Mouse (Mus musculus) regulatory T cell (primary cell): Measurements from ENCODE around the gene Ddx23.

Experiments used
- in situ Hi-C: fragments of 300-600 bp; cut with MboI, MseI; formaldehyde crosslinking; loops from one replicate; pipeline ENCODE4 v1.15.1; 2025; ENCODE audit warnings: high pct_unique_total_duplicates

Gene Ddx23

GRCm38 (mm10) chr15:98609331-98610130 lies 53.2 kb downstream of the Ddx23 start, which contains the start of gene Adcy6:
TSS of gene Adcy6 (minus strand) at chr15:98610076.
- in situ Hi-C loops: no loop called here

GRCm38 (mm10) chr15:98608784-98609250 lies 53.9 kb downstream of the Ddx23 start:
- in situ Hi-C loops: no loop called here

DNA sequence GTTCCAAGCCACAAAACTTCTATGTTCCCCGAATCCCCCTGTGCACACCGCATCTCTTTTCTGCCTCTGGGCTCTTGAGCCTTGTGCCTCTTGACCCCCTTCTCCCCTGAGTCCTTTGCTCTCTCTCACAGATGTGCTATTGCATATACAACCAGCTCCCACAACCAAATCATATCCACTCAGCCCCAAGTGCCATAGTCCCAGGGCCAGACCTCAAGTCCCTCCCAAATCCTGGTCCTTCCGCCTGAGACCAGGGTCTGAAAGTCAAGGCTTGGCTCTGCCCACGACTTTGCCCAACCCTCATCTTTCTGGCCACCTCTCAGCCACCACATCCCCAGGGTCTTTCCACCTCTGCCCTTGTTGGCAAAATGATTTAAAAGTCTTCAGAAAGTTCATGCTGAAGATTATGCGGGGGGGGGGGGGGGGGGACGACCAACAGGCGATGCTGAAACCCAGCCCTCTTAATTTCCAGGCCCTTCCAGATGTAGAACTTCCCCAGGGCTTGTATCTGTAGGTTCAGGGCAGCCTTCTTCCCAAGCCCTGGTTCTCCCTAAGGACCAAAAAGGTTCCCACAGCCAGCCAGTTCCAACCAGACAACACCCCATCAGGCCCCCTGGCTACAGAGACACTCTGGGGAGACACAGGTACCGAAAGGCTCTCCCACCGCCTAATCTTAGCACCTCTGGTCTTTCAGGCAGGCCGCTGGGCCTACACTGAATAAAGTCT lies 54.5 kb downstream of the Ddx23 start:
- in situ Hi-C loops: no loop called here

DNA sequence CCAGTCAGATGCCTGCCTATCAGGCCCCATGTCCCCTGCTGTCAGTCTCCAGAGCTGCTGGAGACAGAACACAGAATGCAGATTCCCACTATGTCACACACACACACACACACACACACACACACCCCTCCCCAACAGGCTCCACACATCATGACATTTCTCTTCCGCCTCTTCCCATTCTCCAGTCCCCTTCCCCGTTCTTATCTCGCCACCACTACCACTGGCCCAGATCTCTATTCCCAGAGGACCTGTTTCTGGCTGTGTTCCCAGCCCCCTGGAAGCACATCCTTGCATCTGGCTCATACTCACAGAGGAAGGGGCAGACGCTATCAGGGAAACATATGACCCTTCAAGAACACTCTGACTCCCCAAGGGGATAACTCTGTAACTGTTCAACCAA lies 55.1 kb downstream of the Ddx23 start:
- in situ Hi-C loops: no loop called here

GRCm38 (mm10) chr15:98606739-98607138 lies 56.0 kb downstream of the Ddx23 start:
- in situ Hi-C loops: no loop called here

- in situ Hi-C loops: no loop called here
These were observed 56.6 kb downstream of the Ddx23 start for GRCm38 (mm10) chr15:98606051-98606536.

DNA sequence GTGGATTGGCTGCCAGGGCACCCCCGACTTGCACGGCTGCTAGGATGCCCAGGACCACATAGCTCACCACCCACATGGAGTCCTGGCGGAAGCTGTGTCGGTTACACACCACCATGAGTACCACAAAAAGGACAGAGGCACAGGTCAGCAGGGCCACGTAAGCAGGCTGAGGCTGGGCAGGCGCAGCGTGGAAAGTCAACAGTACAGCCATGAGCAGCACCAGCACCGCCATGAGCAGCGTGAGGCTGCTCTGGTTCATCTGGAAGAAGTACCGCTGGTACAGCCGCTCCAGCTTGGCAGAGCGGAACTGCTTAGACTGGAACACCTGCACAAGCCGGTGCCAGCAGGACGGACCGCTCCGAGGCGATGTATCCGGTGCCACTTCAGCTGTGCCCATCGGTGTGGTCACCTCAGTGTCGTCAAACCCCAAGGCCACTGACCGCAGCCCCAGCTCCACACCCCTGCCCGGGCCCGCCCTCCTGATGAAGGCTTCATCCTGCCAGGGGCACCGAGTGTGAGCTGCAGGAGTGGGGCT lies 58.6 kb downstream of the Ddx23 start:
- in situ Hi-C loops: no loop called here

DNA sequence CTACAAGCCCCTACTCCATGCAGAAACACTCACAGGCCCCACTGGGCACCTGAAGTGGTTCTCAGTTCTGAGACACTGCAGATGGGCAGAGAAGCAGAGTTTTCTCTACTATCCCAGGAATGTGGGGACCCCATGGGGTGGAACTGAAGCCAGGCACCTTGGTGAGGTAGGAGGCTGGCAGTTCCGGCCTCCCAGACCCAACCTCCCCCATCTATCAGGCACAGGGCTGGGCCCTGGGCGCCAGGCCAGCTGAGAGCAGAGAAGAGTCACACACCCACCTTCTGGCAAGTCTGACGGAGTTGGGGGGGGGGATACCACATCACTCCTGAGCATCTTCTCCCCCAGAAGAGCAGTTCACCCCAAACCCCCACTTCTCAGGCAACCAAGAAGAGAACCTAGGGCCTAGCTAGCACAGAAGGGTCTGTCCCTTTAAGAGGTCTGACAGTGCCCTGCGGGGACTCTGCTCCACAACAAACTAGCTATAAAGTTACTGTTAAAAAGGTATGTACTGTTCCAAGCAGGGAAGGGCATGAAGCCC lies 59.7 kb downstream of the Ddx23 start:
- in situ Hi-C loops: no loop called here

GRCm38 (mm10) chr15:98602191-98602881 lies 60.4 kb downstream of the Ddx23 start:
- in situ Hi-C loops: no loop called here

DNA sequence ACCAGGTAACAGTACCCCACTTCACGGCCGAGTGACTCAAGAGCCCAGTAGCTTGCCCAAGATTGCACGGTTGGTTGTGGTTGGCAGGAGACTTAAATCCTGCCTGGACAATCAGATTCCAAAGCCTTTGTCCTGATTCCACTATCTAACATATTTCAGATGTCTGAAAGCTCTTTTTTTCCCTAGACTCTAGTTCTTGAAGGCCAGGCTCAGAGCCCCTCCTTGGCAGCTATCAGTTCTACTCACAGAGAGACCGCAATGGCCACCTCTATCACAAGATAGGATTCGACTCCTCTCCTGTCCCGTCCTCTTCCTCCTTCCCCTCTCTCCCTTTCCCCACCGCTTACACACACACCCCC lies 60.9 kb downstream of the Ddx23 start:
- in situ Hi-C loops: no loop called here

GRCm38 (mm10) chr15:98600036-98600709 lies 62.5 kb downstream of the Ddx23 start:
- in situ Hi-C loops: no loop called here

DNA sequence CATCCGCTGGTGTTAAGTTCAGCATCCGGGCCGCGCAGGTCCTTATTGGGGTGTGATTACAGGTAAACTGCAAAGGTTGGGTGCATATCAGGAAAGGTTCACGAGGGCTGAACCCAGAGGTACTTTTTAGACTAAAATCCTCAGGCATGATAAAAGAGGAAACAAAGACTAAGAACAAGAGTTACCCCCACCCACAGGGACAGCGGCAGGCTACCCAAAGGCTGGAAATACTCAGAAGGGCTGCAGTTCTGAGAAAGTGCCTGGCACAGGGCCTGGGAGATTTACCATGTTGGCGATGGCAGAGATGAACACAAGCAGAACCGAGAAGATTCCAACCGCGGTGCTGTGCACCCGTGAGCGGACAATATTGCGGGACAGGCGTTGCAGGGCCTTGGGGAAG lies 66.1 kb downstream of the Ddx23 start:
- in situ Hi-C loops: no loop called here
